Mouse (Mus musculus) liver, postnatal 0 days (tissue): Measurements from ENCODE around the gene Kdelr3. TPM values are rescaled to one million over a fixed set of nuclear protein-coding genes. Genes with fewer than 3 reads are reported as not detected.

Experiments used
- ATAC-seq: fragments of 200-750 bp; cut with Nextera tagmentation; 2 replicates; pipeline ENCODE4 v1.8.0; 2017; ENCODE audit warnings: mild to moderate bottlenecking, moderate library complexity
- DNase-seq: peaks from one replicate; pipeline ENCODE4 v3.0.0-alpha.2; 2016
- H3K27ac ChIP-seq: fragments of 300-500 bp; sonication (generic); 2 replicates; pipeline ENCODE4 v1.5.1; 2014; ENCODE audit warnings: antibody characterized with exemption, moderate library complexity, mild to moderate bottlenecking, low read depth
- H3K27me3 ChIP-seq: fragments of 300-500 bp; sonication (generic); 2 replicates; pipeline ENCODE4 v1.6.1; 2014; ENCODE audit warnings: low read length, control low read depth, mixed read lengths; ENCODE audit not compliant: insufficient read depth
- H3K36me3 ChIP-seq: fragments of 300-500 bp; sonication (generic); replicated peaks from 2 replicates; pipeline ENCODE4 v1.6.1; 2014; ENCODE audit warnings: mild to moderate bottlenecking, control low read depth, low read length, moderate library complexity, mixed read lengths; ENCODE audit not compliant: insufficient read depth
- H3K4me1 ChIP-seq: fragments of 300-500 bp; sonication (generic); 2 replicates; pipeline ENCODE4 v1.6.1; 2014; ENCODE audit warnings: antibody characterized with exemption, mild to moderate bottlenecking, control low read depth; ENCODE audit not compliant: insufficient read depth
- H3K4me2 ChIP-seq: fragments of 300-500 bp; sonication (generic); 2 replicates; pipeline ENCODE4 v1.6.1; 2014; ENCODE audit warnings: low read depth, mild to moderate bottlenecking, low read length, moderate library complexity, mixed read lengths
- H3K4me3 ChIP-seq: fragments of 300-500 bp; sonication (generic); 2 replicates; pipeline ENCODE4 v1.5.1; 2014; ENCODE audit warnings: low read depth, low read length
- H3K9ac ChIP-seq: fragments of 300-500 bp; sonication (generic); replicated peaks from 2 replicates; pipeline ENCODE4 v1.6.1; 2014; ENCODE audit warnings: mild to moderate bottlenecking, moderate library complexity
- H3K9me3 ChIP-seq: fragments of 300-500 bp; sonication (generic); 2 replicates; pipeline ENCODE4 v1.6.1; 2016; ENCODE audit warnings: mild to moderate bottlenecking, control low read depth, low read length, mixed read lengths
- CTCF ChIP-seq: sonication (generic); IDR thresholded peaks from 2 replicates; pipeline ENCODE4 v1.5.1; 2016; ENCODE audit warnings: antibody characterized with exemption, low read depth
- EP300 ChIP-seq: IDR thresholded peaks from 2 replicates; pipeline ENCODE4 v1.6.1; 2016; ENCODE audit warnings: antibody characterized with exemption, low read depth, mild to moderate bottlenecking
- WGBS: fragments of 180-500 bp; shearing (Covaris S2); extraction: QIAGEN DNeasy Blood & Tissue Kit; methylation state at CpG from one replicate; pipeline ENCODE4 v1.1.7; 2014; ENCODE audit not compliant: insufficient replicate concordance; 5-methylcytosine and 5-hydroxymethylcytosine counted together
- polyA plus RNA-seq: library from polyadenylated mRNA; unstranded; fragments of >200 nt; fragmentation: Nextera tagmentation; extraction: Ambion mirVana; gene quantifications from 2 replicates; pipeline ENCODE4 v1.2.1, GENCODE M21; 2015

The Kdelr3 gene
- polyA plus RNA-seq, 1 experiment from 2014 or later = 3.4 TPM

DNA sequence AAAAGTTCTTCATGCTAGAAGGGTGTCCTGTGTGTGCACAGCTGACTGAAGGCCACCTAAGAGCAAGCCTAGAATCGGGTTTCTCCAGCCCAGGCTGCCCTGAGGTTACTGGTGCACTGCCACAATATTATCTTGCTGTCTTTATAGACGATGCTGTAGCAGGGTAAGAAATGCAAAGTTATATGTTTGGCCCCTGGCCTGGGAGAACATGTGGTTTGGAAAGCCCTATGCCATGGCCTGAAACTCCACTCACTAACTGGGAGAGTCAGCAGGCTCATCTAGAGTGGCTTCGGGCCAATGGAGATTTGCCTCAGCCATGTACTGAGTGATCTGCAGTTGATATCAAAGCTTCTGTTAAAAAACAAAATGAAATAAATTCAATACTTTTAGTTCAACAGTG is 17.6 kb downstream of the Kdelr3 start:
- WGBS = 82% methylated on average over 3 of the region's 3 CpGs
- TF ChIP-seq EP300 = no peak
- no peak for TF ChIP-seq CTCF
- H3K36me3 ChIP-seq = peaks cover 96% of the 10 kb centered on the region

DNA sequence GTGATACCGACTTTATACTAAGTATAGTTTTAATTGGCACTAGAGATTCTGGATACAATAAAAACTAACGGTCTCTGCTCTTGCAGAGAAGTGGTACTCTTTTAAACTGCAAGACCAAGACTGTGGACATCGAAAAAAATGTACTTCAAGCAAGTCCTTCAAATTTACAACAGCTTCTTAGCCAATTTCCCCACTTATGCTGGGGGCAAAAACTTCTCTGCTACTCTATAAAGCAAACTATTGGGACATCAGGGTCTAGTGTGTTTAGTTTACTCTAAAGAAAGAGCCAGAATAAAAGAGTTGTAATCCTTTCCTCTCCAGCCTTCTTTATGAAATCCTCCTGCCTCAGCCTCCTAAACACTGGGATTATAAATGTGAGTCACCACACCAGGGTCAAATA is 27.8 kb downstream of the Kdelr3 start:
- ATAC-seq = no peak
- Histone ChIP-seq H3K27me3 (no peaks in the 10 kb centered on the region), H3K36me3 (peaks cover 51% of the 10 kb centered on the region), H3K4me1 (peaks cover 16% of the 10 kb centered on the region), H3K4me3 (peak overlapping the region; percentile 97; the same call in 1 of the 2 replicates), H3K4me2 (peak overlapping the region; percentile 82), H3K27ac (no peak overlapping the region; the same call in 1 of the 2 replicates), H3K9me3 (no peaks in the 10 kb centered on the region), H3K9ac (no peak overlapping the region; the same call in 1 of the 2 replicates)
- DNase-seq = no peak
- 90% methylated on average over 3 of the region's 3 CpGs for WGBS
- TF ChIP-seq CTCF = no peak

More for the DNA sequence above, 17.6 kb downstream of the Kdelr3 start:
- Histone ChIP-seq H3K4me1 (peaks cover 3% of the 10 kb centered on the region; the same call in 1 of the 2 replicates), H3K9me3 (no peaks in the 10 kb centered on the region), H3K4me2 (no peak overlapping the region), H3K27me3 (no peaks in the 10 kb centered on the region), H3K9ac (no peak overlapping the region), H3K27ac (no peak overlapping the region), H3K4me3 (no peak overlapping the region)
- DNase-seq (no peak), ATAC-seq (no peak)

- Histone ChIP-seq H3K4me3 (peak overlapping the region; percentile 97), H3K4me1 (peaks cover 16% of the 10 kb centered on the region), H3K27me3 (no peaks in the 10 kb centered on the region), H3K36me3 (peaks cover 36% of the 10 kb centered on the region), H3K9ac (peak overlapping the region; percentile 99), H3K4me2 (peak overlapping the region; percentile 82), H3K27ac (peak overlapping the region; percentile 99), H3K9me3 (no peaks in the 10 kb centered on the region)
- DNase-seq (no peak), ATAC-seq (no peak)
- WGBS = 2% methylated on average over 3 of the region's 3 CpGs
- TF ChIP-seq CTCF (no peak), EP300 (no peak)
These were observed 29.3 kb downstream of the Kdelr3 start for GRCm38 (mm10) chr15:79545496-79545895.

- Histone ChIP-seq H3K4me3 (peak overlapping the region; percentile 97), H3K36me3 (peaks cover 31% of the 10 kb centered on the region), H3K27me3 (no peaks in the 10 kb centered on the region), H3K9me3 (no peaks in the 10 kb centered on the region), H3K4me1 (peaks cover 16% of the 10 kb centered on the region), H3K9ac (peak overlapping the region; percentile 99), H3K27ac (peak overlapping the region; percentile 99), H3K4me2 (peak overlapping the region; percentile 82)
- WGBS = under 1% methylated on average over 42 of the region's 52 CpGs
- DNase-seq (peak; percentile 80), ATAC-seq (peak; percentile 69)
- no peak for TF ChIP-seq CTCF
- no peak for TF ChIP-seq EP300
These were observed 29.7 kb downstream of the Kdelr3 start for GRCm38 (mm10) chr15:79545921-79546399.

DNA sequence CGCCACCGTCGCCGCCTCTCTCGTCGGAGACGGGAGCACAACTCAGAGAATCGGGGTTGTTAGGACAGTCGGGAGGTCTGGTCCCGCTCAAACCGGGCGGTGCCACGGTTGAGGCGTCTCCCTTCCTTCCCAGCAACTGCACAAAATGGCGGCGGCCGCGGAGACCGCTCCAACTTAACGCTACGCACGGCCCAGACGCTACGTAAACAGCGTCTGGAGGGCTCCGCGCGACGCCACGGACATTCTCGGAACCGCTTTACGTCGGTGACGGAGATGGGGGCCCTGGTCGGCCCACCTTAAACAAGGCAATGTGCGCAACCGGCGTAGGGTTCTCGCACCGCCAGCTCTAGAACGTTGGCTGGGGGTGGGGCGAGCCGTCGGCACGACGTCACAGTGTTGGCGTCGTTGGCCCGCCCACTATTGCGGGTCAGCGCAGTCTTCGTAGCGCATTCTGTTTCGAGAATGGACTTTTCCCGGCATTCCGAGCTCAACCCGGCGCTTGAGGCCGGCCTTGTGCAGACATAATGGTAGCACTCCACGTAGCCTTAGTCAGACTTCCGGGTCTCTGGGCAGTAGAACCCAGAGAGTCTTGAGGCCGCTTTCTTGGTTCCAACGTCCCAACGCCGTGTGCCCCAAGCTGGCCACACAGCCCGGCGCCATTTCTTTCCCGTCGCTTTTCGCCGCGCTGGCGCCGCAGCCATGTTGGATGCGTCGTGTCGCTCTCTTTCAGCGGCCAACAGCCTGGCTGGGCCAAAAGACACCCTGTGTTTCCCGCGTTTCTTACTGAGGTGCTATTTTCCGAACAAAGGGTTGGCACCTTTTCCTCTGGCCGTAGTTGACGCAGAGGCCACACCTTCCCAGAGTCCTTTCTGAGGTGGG is 30.4 kb downstream of the Kdelr3 start, which contains the start of gene Ddx17:
Gene Ddx17 (minus strand): TSS at position 332 of the 879 bp plus-strand sequence.
- Histone ChIP-seq H3K4me1 (peaks cover 16% of the 10 kb centered on the region), H3K4me3 (peak within 1 kb of the TSS; percentile 97), H3K9me3 (no peaks in the 10 kb centered on the region), H3K36me3 (peaks cover 26% of the 10 kb centered on the region), H3K27ac (peak within 1 kb of the TSS; percentile 99), H3K4me2 (peak within 1 kb of the TSS; percentile 82), H3K9ac (peak within 1 kb of the TSS; percentile 99), H3K27me3 (no peaks in the 10 kb centered on the region)
- DNase-seq (peak; percentile 98), ATAC-seq (peak; percentile 95)
- TF ChIP-seq CTCF (peak; percentile 1; the same call in 1 of the 2 replicates), EP300 (peak; percentile 95)
- 2% methylated on average over 84 of the region's 84 CpGs for whole genome bisulfite sequencing

- H3K27me3 ChIP-seq = no peaks in the 10 kb centered on the region
- peaks cover 19% of the 10 kb centered on the region for H3K36me3 ChIP-seq
- 85% methylated on average over 17 of the region's 17 CpGs for WGBS
- H3K4me2 ChIP-seq = peak overlapping the region; percentile 82
- peaks cover 16% of the 10 kb centered on the region for H3K4me1 ChIP-seq
- TF ChIP-seq EP300 (no peak), CTCF (no peak)
- peak overlapping the region; percentile 99; the same call in 1 of the 2 replicates for H3K9ac ChIP-seq
- H3K4me3 ChIP-seq = peak overlapping the region; percentile 97
- no peaks in the 10 kb centered on the region for H3K9me3 ChIP-seq
- ATAC-seq (no peak), DNase-seq (no peak)
- H3K27ac ChIP-seq = peak overlapping the region; percentile 99
These were observed 31.1 kb downstream of the Kdelr3 start for GRCm38 (mm10) chr15:79547289-79547820.
